Mouse (Mus musculus) ovary, postnatal 10 days (tissue): ENCODE measurements around the gene Prdx2.
A peak's percentile ranks its signal among the peaks of the same experiment; 100 is the strongest.

Experiments
- DNase-seq: peaks from one replicate; pipeline ENCODE4 v3.0.0; 2022; ENCODE audit warnings: low spot score

The Prdx2 gene

GRCm38 (mm10) chr8:84947241-84947545, 22.2 kb upstream of the Prdx2 start:
- no peak for DNase-seq

- no peak for DNase-seq
Observed at GRCm38 (mm10) chr8:84949753-84950152, 19.6 kb upstream of the Prdx2 start.

GRCm38 (mm10) chr8:84952612-84953255, 16.7 kb upstream of the Prdx2 start:
- DNase-seq: no peak

- no peak for DNase-seq
Observed at GRCm38 (mm10) chr8:84956768-84957167, 12.6 kb upstream of the Prdx2 start.

GRCm38 (mm10) chr8:84959811-84960210, 9.6 kb upstream of the Prdx2 start:
- DNase-seq: no peak

GRCm38 (mm10) chr8:84963952-84964351, 5.4 kb upstream of the Prdx2 start:
- DNase-seq: no peak

- DNase-seq: no peak
Observed at GRCm38 (mm10) chr8:84965731-84966291, 3.6 kb upstream of the Prdx2 start.

- DNase-seq: no peak
Observed at GRCm38 (mm10) chr8:84966603-84967002, 2.8 kb upstream of the Prdx2 start.

GRCm38 (mm10) chr8:84967532-84968304, 1.7 kb upstream of the Prdx2 start:
- no peak for DNase-seq

GRCm38 (mm10) chr8:84968650-84969049, 737 bp upstream of the Prdx2 start:
- DNase-seq: no peak

GRCm38 (mm10) chr8:84970135-84970790, 876 bp downstream of the Prdx2 start:
- DNase-seq: no peak

GRCm38 (mm10) chr8:84970913-84971312, 1.5 kb downstream of the Prdx2 start:
- DNase-seq: no peak

- DNase-seq: no peak
Observed at GRCm38 (mm10) chr8:84973079-84973478, 3.7 kb downstream of the Prdx2 start.

- no peak for DNase-seq
Observed at GRCm38 (mm10) chr8:84973803-84974542, 4.6 kb downstream of the Prdx2 start.

GRCm38 (mm10) chr8:84974543-84975142, 5.3 kb downstream of the Prdx2 start:
- DNase-seq: no peak

GRCm38 (mm10) chr8:84975434-84975833, 6.0 kb downstream of the Prdx2 start:
- no peak for DNase-seq

- DNase-seq: peak; percentile 80
Observed at GRCm38 (mm10) chr8:84976031-84976762, 6.8 kb downstream of the Prdx2 start.

GRCm38 (mm10) chr8:84976763-84977434, 7.5 kb downstream of the Prdx2 start:
- no peak for DNase-seq

- no peak for DNase-seq
Observed at GRCm38 (mm10) chr8:84977435-84978247, 8.3 kb downstream of the Prdx2 start.
